Mouse (Mus musculus) stomach, embryonic 15.5 days (tissue): ENCODE data around the gene Rnps1. TPM values are rescaled to one million over a fixed set of nuclear protein-coding genes. Genes with fewer than 3 reads are reported as not detected.
A peak's percentile ranks its signal among the peaks of the same experiment; 100 is the strongest.

Experiments
- ATAC-seq: fragments of 200-750 bp; cut with Nextera tagmentation; 2 replicates; pipeline ENCODE4 v1.8.0; 2017; ENCODE audit warnings: low read depth, moderate number of reproducible peaks, moderate TSS enrichment; ENCODE audit not compliant: insufficient read depth, low FRiP score
- H3K27ac ChIP-seq: fragments of 300-500 bp; sonication (generic); 2 replicates; pipeline ENCODE4 v1.5.1; 2015; ENCODE audit warnings: mild to moderate bottlenecking, inconsistent platforms
- H3K27me3 ChIP-seq: fragments of 300-500 bp; sonication (generic); replicated peaks from 2 replicates; pipeline ENCODE4 v1.6.1; 2015; ENCODE audit warnings: inconsistent platforms
- H3K36me3 ChIP-seq: fragments of 300-500 bp; sonication (generic); 2 replicates; pipeline ENCODE4 v1.6.1; 2015; ENCODE audit warnings: inconsistent platforms
- H3K4me1 ChIP-seq: fragments of 300-500 bp; sonication (generic); 2 replicates; pipeline ENCODE4 v1.6.1; 2015; ENCODE audit warnings: inconsistent platforms
- H3K4me2 ChIP-seq: fragments of 300-500 bp; sonication (generic); 2 replicates; pipeline ENCODE4 v1.6.1; 2015; ENCODE audit warnings: mild to moderate bottlenecking, inconsistent platforms
- H3K4me3 ChIP-seq: fragments of 300-500 bp; sonication (generic); replicated peaks from 2 replicates; pipeline ENCODE4 v1.5.1; 2015; ENCODE audit warnings: inconsistent platforms
- H3K9ac ChIP-seq: fragments of 300-500 bp; sonication (generic); 2 replicates; pipeline ENCODE4 v1.6.1; 2015; ENCODE audit warnings: inconsistent platforms
- H3K9me3 ChIP-seq: fragments of 300-500 bp; sonication (generic); 2 replicates; pipeline ENCODE4 v1.6.1; 2016; ENCODE audit warnings: inconsistent platforms
- WGBS: fragments of 180-500 bp; shearing (Covaris S2); methylation state at CpG from one replicate; pipeline ENCODE4 v1.1.7; 2015; 5-methylcytosine and 5-hydroxymethylcytosine counted together
- polyA plus RNA-seq: library from polyadenylated mRNA; unstranded; fragments of >200 nt; fragmentation: Nextera tagmentation; extraction: Ambion mirVana; gene quantifications from 2 replicates; pipeline ENCODE4 v1.2.1, GENCODE M21; 2015

Gene Rnps1
- polyA plus RNA-seq, 1 experiment from 2014 or later, result 230 TPM

GRCm38 (mm10) chr17:24437016-24437415 lies 22.7 kb downstream of the Rnps1 start:
- H3K4me1 ChIP-seq, result no peaks in the 10 kb centered on the region
- no peak overlapping the region for H3K4me2 ChIP-seq
- H3K4me3 ChIP-seq, result no peak overlapping the region
- 68% methylated on average over 5 of the region's 5 CpGs for WGBS
- H3K36me3 ChIP-seq, result peaks cover 36% of the 10 kb centered on the region
- H3K27ac ChIP-seq, result no peak overlapping the region
- H3K9me3 ChIP-seq, result no peaks in the 10 kb centered on the region
- no peaks in the 10 kb centered on the region for H3K27me3 ChIP-seq
- no peak for ATAC-seq
- H3K9ac ChIP-seq, result no peak overlapping the region

GRCm38 (mm10) chr17:24440377-24440776 lies 26.0 kb downstream of the Rnps1 start:
- Histone ChIP-seq H3K4me3 (no peak overlapping the region), H3K27ac (no peak overlapping the region), H3K4me2 (no peak overlapping the region), H3K36me3 (peaks cover 55% of the 10 kb centered on the region), H3K9me3 (no peaks in the 10 kb centered on the region), H3K9ac (no peak overlapping the region), H3K4me1 (no peaks in the 10 kb centered on the region), H3K27me3 (no peaks in the 10 kb centered on the region)
- no peak for ATAC-seq
- WGBS, result 87% methylated on average over 8 of the region's 8 CpGs

- Histone ChIP-seq H3K36me3 (peaks cover 58% of the 10 kb centered on the region), H3K9me3 (no peaks in the 10 kb centered on the region), H3K27me3 (no peaks in the 10 kb centered on the region), H3K9ac (no peak overlapping the region), H3K4me1 (no peaks in the 10 kb centered on the region), H3K4me3 (no peak overlapping the region), H3K4me2 (no peak overlapping the region), H3K27ac (no peak overlapping the region)
- ATAC-seq, result no peak
- WGBS, result 53% methylated on average over 2 of the region's 2 CpGs
Measured at GRCm38 (mm10) chr17:24441148-24441547, 26.8 kb downstream of the Rnps1 start.

- Histone ChIP-seq H3K27ac (no peak overlapping the region; the same call in 1 of the 2 replicates), H3K4me1 (no peaks in the 10 kb centered on the region), H3K36me3 (peaks cover 65% of the 10 kb centered on the region), H3K9me3 (no peaks in the 10 kb centered on the region), H3K27me3 (no peaks in the 10 kb centered on the region), H3K4me3 (no peak overlapping the region), H3K4me2 (no peak overlapping the region), H3K9ac (no peak overlapping the region)
- 90% methylated on average over 14 of the region's 14 CpGs for WGBS
- ATAC-seq, result no peak
Measured at GRCm38 (mm10) chr17:24442107-24442506, 27.7 kb downstream of the Rnps1 start.

GRCm38 (mm10) chr17:24442632-24443155 lies 28.3 kb downstream of the Rnps1 start, which contains the start of gene Dnase1l2:
Dnase1l2 (minus strand) TSS chr17:24443105.
- Histone ChIP-seq H3K27ac (no peak within 1 kb of the TSS; the same call in 1 of the 2 replicates), H3K4me2 (no peak within 1 kb of the TSS), H3K36me3 (peaks cover 60% of the 10 kb centered on the region), H3K4me3 (no peak within 1 kb of the TSS), H3K4me1 (no peaks in the 10 kb centered on the region), H3K9ac (no peak within 1 kb of the TSS), H3K27me3 (no peaks in the 10 kb centered on the region), H3K9me3 (no peaks in the 10 kb centered on the region)
- WGBS, result 75% methylated on average over 7 of the region's 7 CpGs
- ATAC-seq, result no peak

GRCm38 (mm10) chr17:24443409-24443808 lies 29.0 kb downstream of the Rnps1 start:
- Histone ChIP-seq H3K36me3 (peaks cover 62% of the 10 kb centered on the region), H3K27me3 (no peaks in the 10 kb centered on the region), H3K9ac (no peak overlapping the region), H3K4me1 (no peaks in the 10 kb centered on the region), H3K27ac (no peak overlapping the region), H3K9me3 (no peaks in the 10 kb centered on the region), H3K4me3 (no peak overlapping the region), H3K4me2 (no peak overlapping the region)
- no peak for ATAC-seq
- 88% methylated on average over 4 of the region's 4 CpGs for WGBS

- Histone ChIP-seq H3K4me2 (no peak overlapping the region), H3K9ac (no peak overlapping the region), H3K4me3 (no peak overlapping the region), H3K4me1 (no peaks in the 10 kb centered on the region), H3K9me3 (no peaks in the 10 kb centered on the region), H3K36me3 (peaks cover 67% of the 10 kb centered on the region), H3K27ac (no peak overlapping the region), H3K27me3 (no peaks in the 10 kb centered on the region)
- 93% methylated on average over 8 of the region's 8 CpGs for WGBS
- ATAC-seq, result no peak
Measured at GRCm38 (mm10) chr17:24446590-24446989, 32.2 kb downstream of the Rnps1 start.

GRCm38 (mm10) chr17:24449507-24449906 lies 35.1 kb downstream of the Rnps1 start:
- no peak for ATAC-seq
- Histone ChIP-seq H3K27me3 (no peaks in the 10 kb centered on the region), H3K9ac (no peak overlapping the region), H3K4me3 (no peak overlapping the region), H3K4me2 (no peak overlapping the region), H3K36me3 (peaks cover 50% of the 10 kb centered on the region), H3K4me1 (peaks cover 10% of the 10 kb centered on the region; the same call in 1 of the 2 replicates), H3K9me3 (no peaks in the 10 kb centered on the region), H3K27ac (no peak overlapping the region)
- 85% methylated on average over 6 of the region's 6 CpGs for WGBS

- no peak overlapping the region for H3K9ac ChIP-seq
- H3K9me3 ChIP-seq, result no peaks in the 10 kb centered on the region
- no peak overlapping the region for H3K27ac ChIP-seq
- whole genome bisulfite sequencing, result 92% methylated on average over 6 of the region's 6 CpGs
- H3K27me3 ChIP-seq, result no peaks in the 10 kb centered on the region
- H3K4me3 ChIP-seq, result no peak overlapping the region
- H3K4me2 ChIP-seq, result no peak overlapping the region
- no peak for ATAC-seq
- H3K4me1 ChIP-seq, result peaks cover 15% of the 10 kb centered on the region
- peaks cover 38% of the 10 kb centered on the region for H3K36me3 ChIP-seq
Measured at GRCm38 (mm10) chr17:24451220-24451619, 36.9 kb downstream of the Rnps1 start.

GRCm38 (mm10) chr17:24453372-24453771 lies 39.0 kb downstream of the Rnps1 start:
- H3K27me3 ChIP-seq, result no peaks in the 10 kb centered on the region
- H3K9me3 ChIP-seq, result no peaks in the 10 kb centered on the region
- peaks cover 15% of the 10 kb centered on the region for H3K4me1 ChIP-seq
- no peak overlapping the region for H3K27ac ChIP-seq
- H3K4me2 ChIP-seq, result peak overlapping the region; percentile 69; the same call in 1 of the 2 replicates
- WGBS, result 66% methylated on average over 2 of the region's 2 CpGs
- H3K9ac ChIP-seq, result no peak overlapping the region
- peaks cover 25% of the 10 kb centered on the region for H3K36me3 ChIP-seq
- H3K4me3 ChIP-seq, result no peak overlapping the region
- no peak for ATAC-seq

- Histone ChIP-seq H3K36me3 (peaks cover 17% of the 10 kb centered on the region), H3K27me3 (no peaks in the 10 kb centered on the region), H3K4me3 (peak overlapping the region; percentile 93), H3K4me2 (peak overlapping the region; percentile 69), H3K9me3 (no peaks in the 10 kb centered on the region), H3K27ac (peak overlapping the region; percentile 99), H3K4me1 (peaks cover 15% of the 10 kb centered on the region), H3K9ac (peak overlapping the region; percentile 97; the same call in 1 of the 2 replicates)
- no peak for ATAC-seq
- WGBS, result 1% methylated on average over 14 of the region's 14 CpGs
Measured at GRCm38 (mm10) chr17:24454218-24454755, 39.9 kb downstream of the Rnps1 start.

GRCm38 (mm10) chr17:24454756-24455522 lies 40.6 kb downstream of the Rnps1 start:
- Histone ChIP-seq H3K4me1 (peaks cover 15% of the 10 kb centered on the region), H3K9ac (peak overlapping the region; percentile 97), H3K9me3 (no peaks in the 10 kb centered on the region), H3K4me2 (peak overlapping the region; percentile 69), H3K4me3 (peak overlapping the region; percentile 93), H3K36me3 (peaks cover 10% of the 10 kb centered on the region), H3K27ac (peak overlapping the region; percentile 99), H3K27me3 (no peaks in the 10 kb centered on the region)
- under 1% methylated on average over 67 of the region's 67 CpGs for WGBS
- ATAC-seq, result peak; percentile 94
